Mouse (Mus musculus): ENCODE measurements at regions not wholly inside any gene's neighbourhood (a gene's known extent, or its start where the extent isn't known, plus 50 kb on each side); places are given as distances from the start of the nearest gene placed in this dataset.

DNA sequence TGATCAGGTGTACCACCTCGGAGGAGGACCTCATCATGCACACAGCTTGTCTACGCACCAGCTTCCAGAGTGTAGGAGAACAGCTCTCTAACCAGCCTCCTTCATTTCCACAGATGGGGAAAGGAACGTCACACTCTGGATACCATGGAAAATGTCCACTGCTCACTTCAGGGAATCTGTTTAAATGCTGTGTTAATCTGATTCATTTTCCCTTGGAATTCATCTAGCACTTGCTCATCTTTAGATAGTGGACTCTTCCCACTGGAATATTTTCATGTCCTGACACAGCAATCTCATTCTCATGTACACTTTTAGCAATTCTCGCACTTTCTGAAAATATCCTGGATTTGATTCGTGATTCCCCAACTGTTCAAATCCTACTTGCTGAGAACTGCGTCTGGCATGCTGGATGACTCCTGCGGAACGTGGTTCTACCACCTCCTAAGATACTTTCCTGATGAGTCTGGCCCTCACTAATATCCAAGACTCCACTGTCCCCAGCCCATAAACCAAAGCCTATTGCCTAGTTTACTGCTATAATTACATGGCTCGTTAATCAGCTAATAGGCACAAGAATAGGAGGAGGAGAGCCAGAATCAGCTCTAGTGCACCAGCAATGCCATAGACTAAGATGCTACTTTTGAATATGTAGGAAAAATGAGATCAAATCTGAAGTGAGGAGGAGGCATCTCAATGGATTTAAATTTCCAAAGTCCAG is 56.0 kb upstream of the Bdnf start:
- H3K27ac ChIP-seq (ENCODE audit: insufficient read depth, low read length), result no peak overlapping the region
- TF ChIP-seq POLR2A (IDR thresholded peaks at IDR 0.05; ENCODE audit: borderline replicate concordance, insufficient read depth, low read length) (no peak), CTCF (IDR thresholded peaks at IDR 0.05; ENCODE audit: borderline replicate concordance, insufficient read depth, low read depth, low read length) (no peak)
- H3K27me3 ChIP-seq (ENCODE audit: control insufficient read depth, insufficient read depth, low read length), result no peaks in the 10 kb centered on the region
- no peak overlapping the region for H3K4me3 ChIP-seq (replicated peaks; ENCODE audit: insufficient read depth, low read depth, low read length)
- WGBS, result 69% methylated on average over 9 of the region's 9 CpGs
- no peak for DNase-seq
- H3K4me1 ChIP-seq (ENCODE audit: control insufficient read depth, insufficient read depth, low read length), result no peaks in the 10 kb centered on the region

DNA sequence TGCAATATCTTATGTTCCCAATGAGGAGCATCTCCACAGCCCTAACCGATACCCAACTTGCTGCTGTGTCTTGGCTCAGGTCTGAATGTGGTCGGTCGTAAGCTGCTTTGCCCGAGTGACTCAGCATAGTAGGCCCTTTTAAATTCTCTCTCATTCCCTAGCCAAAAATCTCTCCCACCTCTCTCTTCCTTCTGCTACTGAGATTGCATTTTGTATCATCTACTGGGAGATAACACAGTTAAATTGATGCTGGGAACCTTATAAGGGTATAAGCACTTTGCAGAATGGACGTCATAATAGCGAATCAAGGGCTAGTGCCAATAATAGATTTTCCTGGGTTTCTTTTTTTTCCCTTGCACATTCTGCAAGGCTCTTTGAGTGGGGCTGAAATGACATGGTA is 54.8 kb upstream of the Bdnf start:
- Histone ChIP-seq H3K27ac (ENCODE audit: insufficient read depth, low read length) (no peak overlapping the region), H3K4me1 (ENCODE audit: control insufficient read depth, insufficient read depth, low read length) (no peaks in the 10 kb centered on the region), H3K27me3 (ENCODE audit: control insufficient read depth, insufficient read depth, low read length) (no peaks in the 10 kb centered on the region), H3K4me3 (replicated peaks; ENCODE audit: insufficient read depth, low read depth, low read length) (no peak overlapping the region)
- no peak for TF ChIP-seq POLR2A (IDR thresholded peaks at IDR 0.05; ENCODE audit: borderline replicate concordance, insufficient read depth, low read length)
- TF ChIP-seq CTCF (IDR thresholded peaks at IDR 0.05; ENCODE audit: borderline replicate concordance, insufficient read depth, low read depth, low read length), result no peak
- DNase-seq, result no peak
- WGBS, result 78% methylated on average over 6 of the region's 6 CpGs

DNA sequence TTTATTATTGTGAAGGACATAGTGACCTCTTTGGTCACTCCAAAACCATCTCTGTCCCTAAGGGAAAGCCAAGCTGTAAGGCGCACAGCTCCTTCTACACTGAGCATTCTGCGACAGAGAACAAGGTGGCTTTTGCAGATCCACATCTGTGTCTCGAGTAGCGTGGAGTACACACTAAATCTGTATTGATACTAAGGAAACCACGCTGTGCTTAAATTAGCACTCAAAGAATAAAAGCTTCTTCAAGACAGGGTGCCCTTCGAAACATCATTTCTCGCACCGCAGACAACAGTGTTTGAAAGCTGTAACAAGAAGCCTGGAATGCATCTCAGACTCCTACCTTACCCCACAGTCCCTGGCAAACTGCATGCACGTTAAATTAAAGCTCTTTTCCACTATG is 52.9 kb upstream of the Bdnf start:
- TF ChIP-seq CTCF (IDR thresholded peaks at IDR 0.05; ENCODE audit: borderline replicate concordance, insufficient read depth, low read depth, low read length) (no peak), POLR2A (IDR thresholded peaks at IDR 0.05; ENCODE audit: borderline replicate concordance, insufficient read depth, low read length) (no peak)
- 57% methylated on average over 9 of the region's 9 CpGs for WGBS

More for the DNA sequence above, 52.9 kb upstream of the Bdnf start:
- Histone ChIP-seq H3K4me3 (replicated peaks; ENCODE audit: insufficient read depth, low read depth, low read length) (no peak overlapping the region), H3K4me1 (ENCODE audit: control insufficient read depth, insufficient read depth, low read length) (no peaks in the 10 kb centered on the region), H3K27me3 (ENCODE audit: control insufficient read depth, insufficient read depth, low read length) (no peaks in the 10 kb centered on the region), H3K27ac (ENCODE audit: insufficient read depth, low read length) (no peak overlapping the region)
- no peak for DNase-seq

Measured in cerebellum, adult 2 months (tissue).